Mouse (Mus musculus) forebrain, embryonic 11.5 days (tissue): ENCODE measurements at regions not wholly inside any gene's neighbourhood (a gene's known extent, or its start where the extent isn't known, plus 50 kb on each side); places are given as distances from the start of the nearest gene placed in this dataset.

Experiments used
- ATAC-seq: fragments of 200-750 bp; cut with Nextera tagmentation; replicated peaks from 2 replicates; pipeline ENCODE4 v1.8.0; 2017; ENCODE audit warnings: moderate TSS enrichment; ENCODE audit not compliant: low FRiP score
- DNase-seq: peaks from one replicate; pipeline ENCODE4 v3.0.0-alpha.2; 2017; ENCODE audit warnings: low spot score
- H3K27ac ChIP-seq: fragments of 300-500 bp; sonication (generic); 2 replicates; pipeline ENCODE4 v1.5.1; 2014; ENCODE audit warnings: low read depth, low read length
- H3K27me3 ChIP-seq: fragments of 300-500 bp; sonication (generic); 2 replicates; pipeline ENCODE4 v1.6.1; 2014; ENCODE audit warnings: mild to moderate bottlenecking, low read length, mixed read lengths; ENCODE audit not compliant: control insufficient read depth, insufficient read depth
- H3K36me3 ChIP-seq: fragments of 300-500 bp; sonication (generic); 2 replicates; pipeline ENCODE4 v1.6.1; 2014; ENCODE audit warnings: mild to moderate bottlenecking, low read length, moderate library complexity, mixed read lengths; ENCODE audit not compliant: control insufficient read depth, insufficient read depth
- H3K4me1 ChIP-seq: fragments of 300-500 bp; sonication (generic); replicated peaks from 2 replicates; pipeline ENCODE4 v1.6.1; 2014; ENCODE audit warnings: low read length, mixed read lengths; ENCODE audit not compliant: control insufficient read depth, insufficient read depth
- H3K4me2 ChIP-seq: fragments of 300-500 bp; sonication (generic); 2 replicates; pipeline ENCODE4 v1.6.1; 2014; ENCODE audit warnings: low read depth, mild to moderate bottlenecking, low read length, moderate library complexity, mixed read lengths; ENCODE audit not compliant: severe bottlenecking
- H3K4me3 ChIP-seq: fragments of 300-500 bp; sonication (generic); 2 replicates; pipeline ENCODE4 v1.5.1; 2014; ENCODE audit warnings: low read depth, low read length
- H3K9ac ChIP-seq: fragments of 300-500 bp; sonication (generic); 2 replicates; pipeline ENCODE4 v1.6.1; 2014; ENCODE audit warnings: low read length
- H3K9me3 ChIP-seq: fragments of 300-500 bp; sonication (generic); 2 replicates; pipeline ENCODE4 v1.6.1; 2016; ENCODE audit warnings: low read length, mixed read lengths; ENCODE audit not compliant: control insufficient read depth
- WGBS: fragments of 180-500 bp; shearing (Covaris S2); extraction: QIAGEN DNeasy Blood & Tissue Kit; methylation state at CpG from one replicate; pipeline ENCODE4 v1.1.7; 2014; 5-methylcytosine and 5-hydroxymethylcytosine counted together

- ATAC-seq = no peak
- H3K4me2 ChIP-seq = no peak overlapping the region
- no peaks in the 10 kb centered on the region for H3K27me3 ChIP-seq
- H3K4me1 ChIP-seq = no peaks in the 10 kb centered on the region; the same call in 1 of the 2 replicates
- no peaks in the 10 kb centered on the region for H3K36me3 ChIP-seq
- H3K27ac ChIP-seq = no peak overlapping the region
- 94% methylated on average over 10 of the region's 10 CpGs for WGBS
- no peaks in the 10 kb centered on the region for H3K9me3 ChIP-seq
- no peak overlapping the region for H3K4me3 ChIP-seq
- H3K9ac ChIP-seq = no peak overlapping the region
- no peak for DNase-seq
Measured at GRCm38 (mm10) chr15:63697831-63698230, 147.1 kb downstream of the Gsdmc2 start.

- Histone ChIP-seq H3K27me3 (no peaks in the 10 kb centered on the region), H3K4me1 (no peaks in the 10 kb centered on the region; the same call in 1 of the 2 replicates), H3K9ac (no peak overlapping the region), H3K36me3 (no peaks in the 10 kb centered on the region), H3K4me3 (no peak overlapping the region), H3K9me3 (no peaks in the 10 kb centered on the region), H3K27ac (no peak overlapping the region), H3K4me2 (no peak overlapping the region)
- DNase-seq (no peak), ATAC-seq (no peak)
- 68% methylated on average over 3 of the region's 3 CpGs for WGBS
Measured at GRCm38 (mm10) chr15:63694150-63694549, 150.8 kb downstream of the Gsdmc2 start.

GRCm38 (mm10) chr15:63693561-63693960 lies 151.4 kb downstream of the Gsdmc2 start:
- 68% methylated on average over 2 of the region's 2 CpGs for WGBS
- Histone ChIP-seq H3K9me3 (no peaks in the 10 kb centered on the region), H3K9ac (no peak overlapping the region), H3K36me3 (no peaks in the 10 kb centered on the region), H3K4me1 (no peaks in the 10 kb centered on the region; the same call in 1 of the 2 replicates), H3K27me3 (no peaks in the 10 kb centered on the region), H3K27ac (no peak overlapping the region), H3K4me2 (no peak overlapping the region), H3K4me3 (no peak overlapping the region)
- ATAC-seq = no peak
- DNase-seq = no peak

GRCm38 (mm10) chr15:63692491-63693295 lies 152.3 kb downstream of the Gsdmc2 start:
- Histone ChIP-seq H3K27ac (no peak overlapping the region), H3K9ac (no peak overlapping the region), H3K4me2 (no peak overlapping the region), H3K4me1 (no peaks in the 10 kb centered on the region; the same call in 1 of the 2 replicates), H3K9me3 (no peaks in the 10 kb centered on the region), H3K36me3 (no peaks in the 10 kb centered on the region), H3K4me3 (no peak overlapping the region), H3K27me3 (no peaks in the 10 kb centered on the region)
- DNase-seq = peak; percentile 58
- peak; percentile 66 for ATAC-seq
- 7% methylated on average over 9 of the region's 9 CpGs for WGBS

GRCm38 (mm10) chr15:63689788-63690575 lies 155.0 kb downstream of the Gsdmc2 start:
- DNase-seq (no peak), ATAC-seq (no peak)
- no peaks in the 10 kb centered on the region for H3K27me3 ChIP-seq
- H3K4me2 ChIP-seq = no peak overlapping the region
- H3K4me1 ChIP-seq = no peaks in the 10 kb centered on the region; the same call in 1 of the 2 replicates
- no peaks in the 10 kb centered on the region for H3K9me3 ChIP-seq
- no peak overlapping the region for H3K27ac ChIP-seq
- no peaks in the 10 kb centered on the region for H3K36me3 ChIP-seq
- no peak overlapping the region for H3K4me3 ChIP-seq
- H3K9ac ChIP-seq = no peak overlapping the region
- 64% methylated on average over 5 of the region's 5 CpGs for WGBS

GRCm38 (mm10) chr15:63687852-63688251 lies 157.1 kb downstream of the Gsdmc2 start:
- ATAC-seq (no peak), DNase-seq (no peak)
- Histone ChIP-seq H3K4me2 (no peak overlapping the region), H3K27ac (no peak overlapping the region), H3K9ac (no peak overlapping the region), H3K27me3 (no peaks in the 10 kb centered on the region), H3K36me3 (no peaks in the 10 kb centered on the region), H3K4me3 (no peak overlapping the region), H3K4me1 (no peaks in the 10 kb centered on the region; the same call in 1 of the 2 replicates), H3K9me3 (no peaks in the 10 kb centered on the region)
- 93% methylated on average over 1 of the region's 1 CpGs for WGBS

DNA sequence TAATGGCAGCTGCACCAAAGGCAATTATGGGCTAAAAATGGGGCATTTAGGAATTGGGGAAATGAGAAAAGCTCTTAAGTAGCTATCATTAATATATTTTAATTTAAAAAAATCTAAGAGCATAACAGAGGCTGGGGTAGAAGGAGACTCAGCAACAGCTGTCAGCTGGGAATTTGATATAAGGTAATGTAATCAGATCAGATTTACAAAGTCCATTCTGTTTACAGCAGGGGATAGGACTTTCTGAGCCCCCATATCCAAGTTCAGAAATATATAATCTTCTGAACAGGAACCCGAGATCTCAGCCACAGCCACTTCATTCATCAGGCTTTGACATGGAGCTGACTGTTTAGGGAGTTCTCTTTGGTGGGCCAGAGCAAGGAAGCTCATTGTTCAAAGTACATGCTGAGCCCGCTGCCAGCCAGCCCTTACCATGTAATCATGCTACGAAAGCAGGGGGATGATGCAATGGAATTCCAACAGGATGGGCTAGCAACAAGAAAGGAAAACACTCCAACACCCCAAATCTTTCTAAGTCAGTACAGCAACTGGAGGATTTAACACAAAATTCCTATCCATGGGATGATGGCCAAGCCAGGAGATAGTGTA lies 157.9 kb downstream of the Gsdmc2 start:
- H3K9me3 ChIP-seq = no peaks in the 10 kb centered on the region
- no peaks in the 10 kb centered on the region for H3K36me3 ChIP-seq
- no peak overlapping the region for H3K27ac ChIP-seq
- 78% methylated on average over 3 of the region's 3 CpGs for WGBS
- no peaks in the 10 kb centered on the region for H3K27me3 ChIP-seq
- H3K4me1 ChIP-seq = no peaks in the 10 kb centered on the region
- no peak overlapping the region for H3K4me2 ChIP-seq
- no peak overlapping the region for H3K4me3 ChIP-seq
- DNase-seq (no peak), ATAC-seq (no peak)
- no peak overlapping the region for H3K9ac ChIP-seq

GRCm38 (mm10) chr15:63679984-63680925 lies 164.7 kb downstream of the Gsdmc2 start:
- no peak for ATAC-seq
- Histone ChIP-seq H3K4me1 (no peaks in the 10 kb centered on the region), H3K4me3 (no peak overlapping the region), H3K36me3 (no peaks in the 10 kb centered on the region), H3K9ac (no peak overlapping the region), H3K27me3 (no peaks in the 10 kb centered on the region), H3K27ac (no peak overlapping the region), H3K9me3 (no peaks in the 10 kb centered on the region), H3K4me2 (no peak overlapping the region)
- no peak for DNase-seq
- WGBS = 50% methylated on average over 3 of the region's 3 CpGs
